Mouse (Mus musculus) cerebellum, adult 2 months (tissue): Measurements from ENCODE around the gene Rubcn. TPM values are rescaled to one million over a fixed set of nuclear protein-coding genes. Genes with fewer than 3 reads are reported as not detected.

Experiments used
- DNase-seq, 2 experiments: peaks; one replicate each; pipeline ENCODE4 v3.0.0; 2021
- H3K27ac ChIP-seq: fragments of 200-500 bp; 2 replicates; pipeline ENCODE4 v1.5.1; 2012; ENCODE audit warnings: low read length, control low read depth, inconsistent platforms; ENCODE audit not compliant: insufficient read depth
- H3K27me3 ChIP-seq: fragments of 200-500 bp; 2 replicates; pipeline ENCODE4 v1.6.1; 2012; ENCODE audit warnings: inconsistent platforms, mild to moderate bottlenecking, low read length, moderate library complexity; ENCODE audit not compliant: control insufficient read depth, insufficient read depth
- H3K4me1 ChIP-seq: fragments of 200-500 bp; 2 replicates; pipeline ENCODE4 v1.6.1; 2011; ENCODE audit warnings: low read length; ENCODE audit not compliant: control insufficient read depth, insufficient read depth
- H3K4me3 ChIP-seq: fragments of 200-500 bp; replicated peaks from 2 replicates; pipeline ENCODE3; 2011; ENCODE audit warnings: mild to moderate bottlenecking, low read depth, low read length, control low read depth; ENCODE audit not compliant: insufficient read depth
- CTCF ChIP-seq: fragments of 200-500 bp; IDR thresholded peaks from 2 replicates; pipeline ENCODE4 v1.5.1; 2011; ENCODE audit warnings: low read depth, mild to moderate bottlenecking, control low read depth, low read length, moderate library complexity, borderline replicate concordance; ENCODE audit not compliant: insufficient read depth
- POLR2A ChIP-seq: fragments of 200-500 bp; IDR thresholded peaks from 2 replicates; pipeline ENCODE4 v1.6.1; 2011; ENCODE audit warnings: low read length, control low read depth, borderline replicate concordance; ENCODE audit not compliant: insufficient read depth
- WGBS: fragments of 180-500 bp; shearing (Covaris S2); methylation state at CpG from one replicate; pipeline ENCODE4 v1.1.7; 2018; 5-methylcytosine and 5-hydroxymethylcytosine counted together
- polyA plus RNA-seq: library from polyadenylated mRNA; depleted of rRNA; stranded (reverse); fragments of >200 nt; gene quantifications from 2 replicates; pipeline ENCODE4 v1.2.3, GENCODE M21; 2012

Gene Rubcn
- polyA plus RNA-seq, 1 experiment: 71.9 TPM

- no peak for TF ChIP-seq CTCF
- no peak for TF ChIP-seq POLR2A
- H3K4me1 ChIP-seq: peaks cover 9% of the 10 kb centered on the region
- 82% methylated on average over 4 of the region's 4 CpGs for WGBS
- no peak overlapping the region for H3K4me3 ChIP-seq
- H3K27me3 ChIP-seq: no peaks in the 10 kb centered on the region
- no peak for DNase-seq
- no peak overlapping the region for H3K27ac ChIP-seq
Measured at GRCm38 (mm10) chr16:32865401-32865800, 12.2 kb downstream of the Rubcn start.

DNA sequence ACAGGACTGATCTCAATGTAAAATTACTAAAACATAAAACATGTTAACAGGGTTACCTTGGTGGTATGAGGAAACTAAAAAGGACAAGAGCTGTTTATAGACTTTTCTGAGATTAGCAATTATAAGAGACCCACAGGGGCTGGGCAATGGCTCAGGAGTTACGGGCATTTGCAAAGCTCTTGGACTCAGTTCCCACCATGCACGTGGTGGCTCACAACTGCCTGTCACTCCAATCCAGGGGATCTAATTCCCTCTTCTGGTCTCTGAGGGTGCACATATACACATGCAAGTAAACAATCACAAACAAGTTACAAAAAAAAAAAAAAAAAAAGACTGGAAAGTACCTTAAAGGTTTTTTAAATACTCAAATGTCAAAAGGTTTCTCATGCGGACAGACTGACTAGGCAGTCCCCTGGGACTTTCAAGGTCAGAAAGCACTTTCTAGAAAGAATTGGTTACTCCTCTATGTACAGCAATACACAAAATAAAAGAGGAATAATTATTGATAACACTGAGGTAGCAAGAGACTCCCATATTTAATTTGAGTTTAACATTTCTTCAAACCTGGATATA, 15.7 kb downstream of the Rubcn start:
- no peak for DNase-seq
- Histone ChIP-seq H3K27me3 (no peaks in the 10 kb centered on the region), H3K27ac (no peak overlapping the region), H3K4me1 (peaks cover 5% of the 10 kb centered on the region), H3K4me3 (no peak overlapping the region)
- 69% methylated on average over 3 of the region's 3 CpGs for WGBS
- TF ChIP-seq POLR2A (no peak), CTCF (no peak)

GRCm38 (mm10) chr16:32858771-32859636, 18.6 kb downstream of the Rubcn start:
- H3K4me1 ChIP-seq: peaks cover 2% of the 10 kb centered on the region; the same call in 1 of the 2 replicates
- no peak overlapping the region for H3K27ac ChIP-seq
- no peak overlapping the region for H3K4me3 ChIP-seq
- DNase-seq: no peak
- 77% methylated on average over 12 of the region's 12 CpGs for WGBS
- TF ChIP-seq POLR2A (no peak), CTCF (no peak)
- no peaks in the 10 kb centered on the region for H3K27me3 ChIP-seq

- 76% methylated on average over 4 of the region's 4 CpGs for WGBS
- H3K27ac ChIP-seq: no peak overlapping the region
Measured at GRCm38 (mm10) chr16:32858356-32858755, 19.2 kb downstream of the Rubcn start.

GRCm38 (mm10) chr16:32856751-32857150, 20.8 kb downstream of the Rubcn start:
- TF ChIP-seq CTCF (no peak), POLR2A (no peak)
- H3K4me3 ChIP-seq: no peak overlapping the region
- no peak overlapping the region for H3K27ac ChIP-seq
- WGBS: 63% methylated on average over 3 of the region's 3 CpGs
- H3K27me3 ChIP-seq: no peaks in the 10 kb centered on the region
- no peaks in the 10 kb centered on the region for H3K4me1 ChIP-seq
- DNase-seq: no peak

More at GRCm38 (mm10) chr16:32858356-32858755, 19.2 kb downstream of the Rubcn start:
- no peak for DNase-seq
- Histone ChIP-seq H3K4me3 (no peak overlapping the region), H3K27me3 (no peaks in the 10 kb centered on the region), H3K4me1 (no peaks in the 10 kb centered on the region)
- TF ChIP-seq POLR2A (no peak), CTCF (no peak)

- WGBS: 75% methylated on average over 2 of the region's 2 CpGs
- no peak for DNase-seq
- Histone ChIP-seq H3K27ac (no peak overlapping the region), H3K4me1 (no peaks in the 10 kb centered on the region), H3K27me3 (no peaks in the 10 kb centered on the region), H3K4me3 (no peak overlapping the region)
- TF ChIP-seq CTCF (no peak), POLR2A (no peak)
Measured at GRCm38 (mm10) chr16:32854050-32854571, 23.5 kb downstream of the Rubcn start.

DNA sequence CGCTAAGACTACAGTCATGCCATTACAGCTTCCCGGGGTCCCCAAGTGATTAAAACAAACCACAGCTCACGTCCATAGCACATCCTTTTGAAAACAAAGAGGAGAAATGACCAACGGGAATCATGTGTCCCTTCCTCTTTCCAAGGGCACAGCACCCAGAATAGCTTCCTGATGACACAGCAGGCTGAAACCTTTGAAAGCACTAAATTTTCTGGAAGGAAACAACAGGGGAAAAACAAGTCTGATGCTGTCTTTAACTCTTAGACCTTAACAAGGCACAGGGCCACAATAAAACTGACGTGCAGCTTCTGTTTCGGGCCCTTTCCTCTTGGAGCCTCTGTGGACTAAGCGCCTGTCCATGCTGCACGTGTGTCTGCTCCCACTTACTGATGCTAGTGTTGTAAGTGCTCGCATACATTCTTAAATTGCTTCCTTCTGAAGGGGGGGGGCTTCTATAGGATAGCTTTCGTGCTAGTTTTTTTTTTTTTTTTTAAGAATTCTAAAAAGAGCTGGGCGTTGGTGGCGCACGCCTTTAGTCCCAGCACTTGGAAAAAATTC, 24.0 kb downstream of the Rubcn start:
- Histone ChIP-seq H3K27ac (no peak overlapping the region), H3K4me3 (no peak overlapping the region), H3K4me1 (no peaks in the 10 kb centered on the region), H3K27me3 (no peaks in the 10 kb centered on the region)
- TF ChIP-seq POLR2A: no peak
- no peak for TF ChIP-seq CTCF
- no peak for DNase-seq
- 86% methylated on average over 13 of the region's 13 CpGs for WGBS
